Mouse (Mus musculus) small intestine, adult 2 months (tissue): Measurements from ENCODE around the gene Gm14124. TPM values are rescaled to one million over a fixed set of nuclear protein-coding genes. Genes with fewer than 3 reads are reported as not detected.
A peak's percentile ranks its signal among the peaks of the same experiment; 100 is the strongest.
"Not testable (repeated sequence)": the region's sequence is repeated elsewhere in the genome, so short reads cannot be mapped to it uniquely, and the experiment has no call there.

Experiments
- H3K27ac ChIP-seq: fragments of 200-500 bp; 2 replicates; pipeline ENCODE4 v1.5.1; 2012; ENCODE audit warnings: low read depth, low read length, control low read depth, inconsistent platforms; ENCODE audit not compliant: insufficient read depth
- H3K27me3 ChIP-seq: fragments of 200-500 bp; 2 replicates; pipeline ENCODE4 v1.6.1; 2012; ENCODE audit warnings: mild to moderate bottlenecking, moderate library complexity, low read length, inconsistent platforms; ENCODE audit not compliant: control insufficient read depth, insufficient read depth
- H3K36me3 ChIP-seq: fragments of 200-500 bp; 2 replicates; pipeline ENCODE4 v1.6.1; 2012; ENCODE audit warnings: mild to moderate bottlenecking, low read length, control low read depth, inconsistent platforms; ENCODE audit not compliant: control insufficient read depth, insufficient read depth
- H3K4me1 ChIP-seq: fragments of 200-500 bp; 2 replicates; pipeline ENCODE4 v1.6.1; 2012; ENCODE audit warnings: low read length, inconsistent platforms, mixed read lengths; ENCODE audit not compliant: control insufficient read depth, insufficient read depth, insufficient read length
- H3K4me3 ChIP-seq: fragments of 200-500 bp; 2 replicates; pipeline ENCODE4 v1.5.1; 2012; ENCODE audit warnings: low read depth, mild to moderate bottlenecking, control low read depth, inconsistent platforms, low read length, moderate library complexity
- CTCF ChIP-seq: fragments of 200-500 bp; IDR thresholded peaks from 2 replicates; pipeline ENCODE4 v1.5.1; 2012; ENCODE audit warnings: low read depth, mild to moderate bottlenecking, control low read depth, inconsistent platforms, low read length, moderate library complexity, mixed read lengths; ENCODE audit not compliant: insufficient replicate concordance, insufficient read length; ENCODE audit errors: extremely low read depth
- POLR2A ChIP-seq: fragments of 200-500 bp; IDR thresholded peaks from 2 replicates; pipeline ENCODE4 v1.6.1; 2012; ENCODE audit warnings: low read depth, mild to moderate bottlenecking, control low read depth, inconsistent platforms, low read length, moderate library complexity
- WGBS: fragments of 180-500 bp; shearing (Covaris S2); methylation state at CpG from one replicate; pipeline ENCODE4 v1.1.7; 2018; 5-methylcytosine and 5-hydroxymethylcytosine counted together
- polyA plus RNA-seq: library from polyadenylated mRNA; depleted of rRNA; stranded (reverse); fragments of >200 nt; gene quantifications from 2 replicates; pipeline ENCODE4 v1.2.3, GENCODE M21; 2012; rRNA removed

Gene Gm14124
- polyA plus RNA-seq: not detected in 2 replicates

DNA sequence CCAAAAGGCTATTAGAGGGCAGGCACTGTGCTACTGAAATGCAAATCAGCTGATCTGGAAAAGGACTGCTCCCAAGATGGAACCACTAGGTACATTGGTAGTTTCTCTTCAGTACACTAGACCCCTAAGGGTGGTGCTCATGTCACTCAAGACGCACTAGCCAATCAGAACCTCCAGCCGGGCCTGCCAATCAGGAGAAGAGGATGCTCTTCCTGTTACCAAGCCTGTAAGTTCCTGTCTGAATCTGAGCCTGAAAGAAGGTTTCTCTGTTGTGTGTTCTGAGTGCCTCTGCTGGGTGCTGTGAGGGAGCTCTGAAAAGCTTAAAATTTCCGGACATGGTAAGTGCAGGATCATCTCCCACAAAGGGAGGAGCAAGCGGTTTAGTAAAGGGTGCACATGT, at the start of gene Gm14124:
Gene Gm14124 (plus strand): TSS at position 227 of the 400 bp plus-strand sequence.
- H3K27ac ChIP-seq, H3K4me3 ChIP-seq, H3K27me3 ChIP-seq, H3K4me1 ChIP-seq, H3K36me3 ChIP-seq: not testable (repeated sequence)
- 79% methylated on average over 4 of the region's 4 CpGs for WGBS

DNA sequence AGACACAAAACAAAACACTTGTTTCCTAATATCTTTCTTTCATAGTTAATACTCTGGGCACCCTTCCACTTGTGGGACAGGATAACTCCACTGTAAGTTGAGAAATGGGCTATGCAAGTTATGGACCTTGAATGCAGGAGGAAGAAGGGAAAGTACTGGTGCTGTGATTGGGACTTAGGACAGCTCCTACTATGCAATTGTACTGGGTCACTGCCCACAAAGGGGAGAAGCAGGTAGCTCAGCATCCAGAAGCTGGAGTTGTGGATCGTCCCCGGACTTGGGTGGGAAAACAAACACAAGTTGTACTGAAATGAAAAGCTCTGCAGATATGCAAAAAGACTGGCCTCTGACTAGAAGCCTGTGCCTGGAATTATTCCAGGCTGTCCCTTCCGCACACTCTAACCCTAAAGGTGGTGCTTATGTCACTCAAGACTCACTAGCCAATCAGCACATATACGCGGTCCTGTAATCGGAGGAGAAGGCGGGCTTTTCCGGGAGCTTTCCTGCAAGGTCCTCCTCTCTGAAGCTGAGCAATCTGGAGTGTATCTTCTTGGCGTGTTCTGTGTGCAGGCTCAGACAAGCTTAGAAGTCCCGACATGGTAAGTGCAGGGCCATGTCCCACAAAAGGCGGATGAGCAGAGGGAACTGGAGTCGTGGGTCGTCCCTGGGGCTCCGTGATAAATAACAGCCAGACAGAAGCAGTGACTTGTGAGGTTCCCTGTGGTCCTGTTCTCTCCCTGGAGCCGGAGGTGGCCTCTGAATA, 39.5 kb upstream of the Gm14124 start, which contains the start of gene Zfp937:
Gene Zfp937 (plus strand): TSS at position 474 of the 763 bp plus-strand sequence.
- WGBS: 2% methylated on average over 15 of the region's 15 CpGs

DNA sequence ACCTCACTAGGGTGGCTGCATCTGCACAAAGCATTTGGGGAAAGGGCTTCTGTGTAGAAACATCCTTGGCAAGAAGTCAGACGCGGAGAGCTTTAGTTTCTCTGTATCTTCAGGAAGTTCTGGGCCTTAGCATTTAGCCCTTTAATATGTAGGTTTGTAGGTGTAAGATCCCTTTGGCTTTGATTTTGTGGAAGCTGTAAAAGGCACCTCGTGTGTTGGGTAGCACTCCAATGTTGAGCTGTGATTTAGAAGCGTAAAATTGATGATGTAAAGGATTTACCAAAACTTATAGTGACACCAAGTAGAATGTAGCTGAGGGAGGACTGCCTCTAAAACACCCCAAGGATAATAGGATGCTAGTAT, 39.0 kb upstream of the Gm14124 start:
- not testable (repeated sequence) for H3K4me1 ChIP-seq, H3K36me3 ChIP-seq, H3K27me3 ChIP-seq, H3K27ac ChIP-seq
- 15% methylated on average over 4 of the region's 4 CpGs for WGBS
- peak overlapping the region; percentile 84 for H3K4me3 ChIP-seq

More for the DNA sequence above, 39.5 kb upstream of the Gm14124 start, which contains the start of gene Zfp937:
- H3K4me1 ChIP-seq, H3K36me3 ChIP-seq, H3K27ac ChIP-seq, H3K27me3 ChIP-seq: not testable (repeated sequence)
- H3K4me3 ChIP-seq: peak within 1 kb of the TSS; percentile 84

DNA sequence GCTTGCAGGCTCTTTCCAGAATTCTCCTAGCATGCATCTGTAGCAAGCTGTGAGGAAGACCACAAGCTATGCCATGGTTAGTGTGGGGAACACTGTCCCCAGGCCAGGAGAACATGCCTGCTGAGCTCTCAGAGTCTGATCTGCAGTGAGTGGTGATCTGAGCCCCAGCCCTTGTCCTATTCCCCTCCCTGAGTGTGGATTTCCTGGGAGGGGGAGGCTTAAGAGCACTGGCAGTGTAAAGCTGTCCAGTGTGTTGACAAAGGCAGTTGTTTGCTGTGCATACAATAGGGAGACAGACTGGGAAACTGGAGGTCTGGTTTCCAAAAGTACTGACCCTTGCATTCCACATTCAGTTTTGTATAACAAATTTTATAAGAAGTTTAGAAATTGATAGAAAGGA, 34.1 kb upstream of the Gm14124 start:
- H3K36me3 ChIP-seq, H3K27ac ChIP-seq, H3K27me3 ChIP-seq, H3K4me1 ChIP-seq, H3K4me3 ChIP-seq: not testable (repeated sequence)

DNA sequence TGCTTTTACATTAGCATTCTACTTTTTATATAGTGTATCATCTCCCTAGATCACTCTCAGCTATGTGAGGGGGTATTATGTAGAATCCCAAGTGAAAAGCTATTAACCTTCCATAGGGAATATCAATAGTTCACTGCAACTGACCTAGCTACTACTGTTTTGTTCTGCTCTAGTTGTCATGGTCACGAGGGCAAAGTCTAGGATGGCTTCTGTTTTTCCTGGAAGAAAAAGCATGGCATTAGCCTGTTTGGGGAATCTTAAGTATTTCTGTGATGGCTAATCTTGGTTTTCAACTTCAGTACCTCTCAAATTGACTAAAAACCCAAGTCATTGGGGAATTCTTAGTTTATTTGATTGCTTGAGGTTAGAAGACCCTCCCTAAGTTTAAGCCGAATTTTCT, 14.1 kb upstream of the Gm14124 start:
- Histone ChIP-seq H3K36me3 (peaks cover 1% of the 10 kb centered on the region; the same call in 1 of the 2 replicates), H3K4me1 (no peaks in the 10 kb centered on the region), H3K4me3 (no peak overlapping the region), H3K27me3 (no peaks in the 10 kb centered on the region), H3K27ac (no peak overlapping the region)
- WGBS: 94% methylated on average over 2 of the region's 2 CpGs
- TF ChIP-seq POLR2A (no peak), CTCF (no peak)

DNA sequence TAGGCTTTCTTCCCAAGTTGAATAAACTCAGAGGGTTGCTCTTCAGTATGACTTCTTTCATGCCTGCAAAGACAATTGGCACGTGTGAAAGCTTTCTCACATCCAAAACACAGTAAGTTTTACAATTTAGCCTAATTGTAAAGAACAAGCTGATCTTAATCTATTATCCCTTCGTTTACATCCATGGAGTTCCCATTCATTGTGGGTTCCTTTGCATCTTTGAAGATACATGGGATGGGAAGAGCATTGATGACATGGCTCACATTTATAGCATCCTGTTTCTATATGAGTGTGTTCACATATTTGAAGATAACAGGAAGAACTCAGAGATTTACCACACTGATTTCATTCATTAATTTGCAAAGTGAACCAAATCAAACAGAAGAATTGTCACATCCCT, 1.8 kb upstream of the Gm14124 start, which contains the start of gene Gm21994:
Gene Gm21994 (minus strand): TSS at position 101 of the 400 bp plus-strand sequence.
- H3K4me1 ChIP-seq, H3K27ac ChIP-seq, H3K36me3 ChIP-seq, H3K27me3 ChIP-seq, H3K4me3 ChIP-seq: not testable (repeated sequence)
- WGBS: 57% methylated on average over 2 of the region's 2 CpGs

DNA sequence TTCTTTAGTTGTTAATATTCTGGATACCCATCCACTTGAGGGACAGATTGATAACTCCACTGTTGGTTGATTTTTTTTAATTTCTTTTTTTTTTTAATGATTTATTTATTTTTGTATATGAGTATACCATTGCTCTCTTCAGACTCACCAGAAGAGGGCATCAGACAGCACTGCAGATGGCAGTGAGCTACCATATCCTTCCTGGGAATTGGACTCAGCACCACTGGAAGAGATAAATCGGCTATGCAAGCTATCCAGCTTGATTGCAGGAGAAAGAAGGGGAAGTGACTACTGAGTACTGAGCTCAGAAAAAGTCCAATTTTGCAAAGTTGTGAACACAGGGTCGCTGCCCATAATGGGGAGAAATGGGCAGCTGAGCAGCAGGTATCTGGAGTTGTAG, 456 bp upstream of the Gm14124 start:
- not testable (repeated sequence) for H3K4me3 ChIP-seq, H3K4me1 ChIP-seq, H3K27ac ChIP-seq, H3K27me3 ChIP-seq, H3K36me3 ChIP-seq
- WGBS: 66% methylated on average over 2 of the region's 2 CpGs

DNA sequence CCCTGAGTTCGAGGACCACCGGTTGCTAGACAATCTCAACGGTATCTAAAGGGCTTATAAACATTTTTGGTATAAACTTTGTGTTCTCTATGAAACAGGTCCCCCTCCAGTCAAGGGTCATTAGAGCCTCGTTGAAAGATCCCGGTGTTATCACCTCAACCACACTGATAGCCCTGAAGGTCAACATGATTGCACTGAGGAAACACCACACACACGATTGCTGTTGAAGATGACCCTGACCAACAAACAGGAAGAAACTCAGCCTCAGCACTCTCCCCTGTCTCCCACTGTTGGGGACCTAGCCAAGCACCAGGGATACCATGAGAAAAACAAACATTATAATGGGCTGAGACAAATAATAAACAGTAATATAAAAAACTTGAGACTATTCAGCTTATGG, 36.4 kb downstream of the Gm14124 start:
- no peak overlapping the region for H3K4me3 ChIP-seq
- H3K27me3 ChIP-seq: no peaks in the 10 kb centered on the region
- 65% methylated on average over 6 of the region's 6 CpGs for WGBS
- H3K36me3 ChIP-seq: no peaks in the 10 kb centered on the region
- no peaks in the 10 kb centered on the region for H3K4me1 ChIP-seq
- H3K27ac ChIP-seq: no peak overlapping the region
- TF ChIP-seq CTCF (no peak), POLR2A (no peak)
